8 mouse cellular contexts compared by ENCODE assay signal in genomic region chr15:94590083-94590482, GRCm38 (mm10). TPM values are rescaled to one million over a fixed set of nuclear protein-coding genes. Genes with fewer than 3 reads are reported as not detected.
A peak's percentile ranks its signal among the peaks of the same experiment; 100 is the strongest.
DNase-seq lines count a peak whose midpoint lies in the region; ATAC-seq and TF ChIP-seq lines count a peak whose summit lies in the region.

No protein-coding gene starts in this region.

- ATAC-seq in erythroblast, adult 5-6 weeks (replicated peaks; ENCODE audit: low FRiP score, poor library complexity, severe bottlenecking) = no peak
- peak; percentile 20; the same call in 1 of the 2 replicates for ATAC-seq in neural tube, embryonic 11.5 days (ENCODE audit: insufficient read depth, low FRiP score, low TSS enrichment)
- ATAC-seq in liver, embryonic 11.5 days (replicated peaks; ENCODE audit: low FRiP score) = no peak
- ATAC-seq in stomach, postnatal 0 days (ENCODE audit: low FRiP score, low TSS enrichment) = 0 out of 2 replicates have a peak, but pooled peaks have one; percentile 1

- 14% methylated on average over 8 of the region's 8 CpGs for WGBS in neural tube, embryonic 11.5 days
- 9% methylated on average over 8 of the region's 8 CpGs for WGBS in liver, embryonic 11.5 days
- 9% methylated on average over 8 of the region's 8 CpGs for WGBS in stomach, postnatal 0 days

- H3K36me3 ChIP-seq in erythroblast, embryonic 14.5 days (ENCODE audit: control insufficient read depth) = peaks cover 17% of the 10 kb centered on the region
- 0 out of 2 replicates have a peak, but pooled peaks cover under 1% of the 10 kb centered on the region for H3K36me3 ChIP-seq in neural tube, embryonic 11.5 days (ENCODE audit: control insufficient read depth, insufficient read depth, low read length)
- H3K36me3 ChIP-seq in liver, embryonic 11.5 days (ENCODE audit: control insufficient read depth, insufficient read depth, low read length) = peaks cover under 1% of the 10 kb centered on the region; the same call in 1 of the 2 replicates
- H3K36me3 ChIP-seq in stomach, postnatal 0 days (ENCODE audit: control insufficient read depth, insufficient read depth, low read length) = no peaks in the 10 kb centered on the region

- H3K4me3 ChIP-seq in erythroblast, embryonic 14.5 days (replicated peaks) = peak overlapping the region; percentile 98
- H3K4me3 ChIP-seq in neural tube, embryonic 11.5 days (ENCODE audit: low read depth, low read length) = peak overlapping the region; percentile 94
- peak overlapping the region; percentile 76 for H3K4me3 ChIP-seq in liver, embryonic 11.5 days (ENCODE audit: low read depth, low read length)
- H3K4me3 ChIP-seq in stomach, postnatal 0 days (ENCODE audit: low read depth, low read length) = peak overlapping the region; percentile 99

- no peak for TF ChIP-seq EP300 in stomach, postnatal 0 days (optimal IDR thresholded peaks at IDR 0.05)

- H3K4me1 ChIP-seq in erythroblast, embryonic 14.5 days (ENCODE audit: control insufficient read depth) = peaks cover 13% of the 10 kb centered on the region
- no peaks in the 10 kb centered on the region for H3K4me1 ChIP-seq in neural tube, embryonic 11.5 days (ENCODE audit: control insufficient read depth, insufficient read depth, low read length)
- peaks cover 6% of the 10 kb centered on the region; the same call in 1 of the 2 replicates for H3K4me1 ChIP-seq in liver, embryonic 11.5 days (replicated peaks; ENCODE audit: control insufficient read depth, insufficient read depth, low read length)
- H3K4me1 ChIP-seq in stomach, postnatal 0 days (replicated peaks; ENCODE audit: control insufficient read depth, insufficient read depth) = no peaks in the 10 kb centered on the region

- H3K4me2 ChIP-seq in neural tube, embryonic 11.5 days (ENCODE audit: low read depth) = peak overlapping the region; percentile 32
- peak overlapping the region; percentile 63 for H3K4me2 ChIP-seq in liver, embryonic 11.5 days
- peak overlapping the region; percentile 47 for H3K4me2 ChIP-seq in stomach, postnatal 0 days (replicated peaks; ENCODE audit: low read depth)

- DNase-seq in neural tube, embryonic 11.5 days (ENCODE audit: low spot score) = no peak
- DNase-seq in neural tube, embryonic 10.5 days (ENCODE audit: extremely low spot score, low spot score) = no peak
- no peak for DNase-seq in liver, embryonic 11.5 days (ENCODE audit: low spot score)
- DNase-seq in stomach, postnatal 0 days (ENCODE audit: low spot score) = no peak
- DNase-seq in cerebellum, postnatal 25 days = no peak
- no peak for DNase-seq in layer of hippocampus, postnatal 10 days (ENCODE audit: low spot score in 2 of 2)

- no peaks in the 10 kb centered on the region for H3K27me3 ChIP-seq in erythroblast, embryonic 14.5 days (ENCODE audit: control insufficient read depth)
- no peaks in the 10 kb centered on the region for H3K27me3 ChIP-seq in neural tube, embryonic 11.5 days (ENCODE audit: control insufficient read depth, insufficient read depth, low read length)
- no peaks in the 10 kb centered on the region for H3K27me3 ChIP-seq in liver, embryonic 11.5 days (replicated peaks; ENCODE audit: control insufficient read depth, insufficient read depth, low read length)
- no peaks in the 10 kb centered on the region for H3K27me3 ChIP-seq in stomach, postnatal 0 days (ENCODE audit: control insufficient read depth, insufficient read depth, low read length)

- no peak overlapping the region for H3K27ac ChIP-seq in neural tube, embryonic 11.5 days (ENCODE audit: low read depth, low read length)
- H3K27ac ChIP-seq in liver, embryonic 11.5 days (ENCODE audit: low read depth, low read length) = no peak overlapping the region
- no peak overlapping the region for H3K27ac ChIP-seq in stomach, postnatal 0 days (replicated peaks)

- no peaks in the 10 kb centered on the region for H3K9me3 ChIP-seq in erythroblast, embryonic 14.5 days (ENCODE audit: control insufficient read depth, low read length)
- H3K9me3 ChIP-seq in neural tube, embryonic 11.5 days (ENCODE audit: control insufficient read depth, low read length) = no peaks in the 10 kb centered on the region
- H3K9me3 ChIP-seq in liver, embryonic 11.5 days (ENCODE audit: control insufficient read depth, low read length) = no peaks in the 10 kb centered on the region
- no peaks in the 10 kb centered on the region for H3K9me3 ChIP-seq in stomach, postnatal 0 days (ENCODE audit: control insufficient read depth, low read length)

- TF ChIP-seq CTCF in stomach, postnatal 0 days (IDR thresholded peaks at IDR 0.05; ENCODE audit: low read depth) = no peak

- no peak overlapping the region for H3K9ac ChIP-seq in neural tube, embryonic 11.5 days (ENCODE audit: low read length)
- 0 out of 2 replicates have a peak overlapping the region, but pooled peaks have one; percentile 40 for H3K9ac ChIP-seq in liver, embryonic 11.5 days (ENCODE audit: low read depth, low read length)
- no peak overlapping the region for H3K9ac ChIP-seq in stomach, postnatal 0 days (ENCODE audit: low read length)

RNA-seq across cellular contexts. Expression of gene Twf1, which starts 0.4 kb away (rescaled TPM):
- 0.23 and 0.24 TPM in 2 replicates for polyA plus RNA-seq in erythroblast, embryonic 14.5 days (2012)
- 11.5 and 19.4 TPM in 2 replicates for total RNA-seq in erythroblast, adult 5-6 weeks (2015; ENCODE audit: low replicate concordance)
- 9.2 and 9.9 TPM in 2 replicates for total RNA-seq in erythroblast, adult 5-6 weeks (2017; ENCODE audit: low replicate concordance)
- 106 and 107 TPM in 2 replicates for polyA plus RNA-seq in neural tube, embryonic 11.5 days (2014; fragmentation: Nextera tagmentation; extraction: Ambion mirVana)
- 48.6 and 51.9 TPM in 2 replicates for polyA plus RNA-seq in liver, embryonic 11.5 days (2014; fragmentation: Nextera tagmentation; extraction: Ambion mirVana)
- 87.8 and 92.4 TPM in 2 replicates for polyA plus RNA-seq in stomach, postnatal 0 days (2015; fragmentation: Nextera tagmentation; extraction: Ambion mirVana)
- total RNA-seq in layer of hippocampus, postnatal 10 days (2021) = 10 to 100 TPM; 46.1 to 48.3 TPM

RNA-seq across cellular contexts. Expression of gene Tmem117, which starts 38.9 kb away (rescaled TPM):
- polyA plus RNA-seq in erythroblast, embryonic 14.5 days (2012) = not detected in 2 replicates
- total RNA-seq in erythroblast, adult 5-6 weeks (2015; ENCODE audit: low replicate concordance) = not detected in 2 replicates
- total RNA-seq in erythroblast, adult 5-6 weeks (2017; ENCODE audit: low replicate concordance) = not detected in 2 replicates
- polyA plus RNA-seq in neural tube, embryonic 11.5 days (2014; fragmentation: Nextera tagmentation; extraction: Ambion mirVana) = 3.1 and 3.8 TPM in 2 replicates
- 0.18 TPM in 1 of 2 replicates, not detected in the other for polyA plus RNA-seq in liver, embryonic 11.5 days (2014; fragmentation: Nextera tagmentation; extraction: Ambion mirVana)
- 5.6 and 5.9 TPM in 2 replicates for polyA plus RNA-seq in stomach, postnatal 0 days (2015; fragmentation: Nextera tagmentation; extraction: Ambion mirVana)
- total RNA-seq in layer of hippocampus, postnatal 10 days (2021) = 10 to 100 TPM; 10.7 to 11.2 TPM

RNA-seq across cellular contexts. Expression of gene Irak4, which starts 46.6 kb away (rescaled TPM):
- 0.03 and 0.05 TPM in 2 replicates for polyA plus RNA-seq in erythroblast, embryonic 14.5 days (2012)
- total RNA-seq in erythroblast, adult 5-6 weeks (2015; ENCODE audit: low replicate concordance) = 2.1 and 8.6 TPM in 2 replicates
- total RNA-seq in erythroblast, adult 5-6 weeks (2017; ENCODE audit: low replicate concordance) = 3.5 and 5.1 TPM in 2 replicates
- 2.6 and 3.4 TPM in 2 replicates for polyA plus RNA-seq in neural tube, embryonic 11.5 days (2014; fragmentation: Nextera tagmentation; extraction: Ambion mirVana)
- 6.1 and 6.3 TPM in 2 replicates for polyA plus RNA-seq in liver, embryonic 11.5 days (2014; fragmentation: Nextera tagmentation; extraction: Ambion mirVana)
- 9.2 and 9.4 TPM in 2 replicates for polyA plus RNA-seq in stomach, postnatal 0 days (2015; fragmentation: Nextera tagmentation; extraction: Ambion mirVana)
- total RNA-seq in layer of hippocampus, postnatal 10 days (2021) = 1 to 10 TPM; 1.7 to 1.9 TPM

RNA-seq across cellular contexts. Expression of gene Pus7l, which starts 46.7 kb away (rescaled TPM):
- 0.05 and 0.07 TPM in 2 replicates for polyA plus RNA-seq in erythroblast, embryonic 14.5 days (2012)
- 0.19 and 1.3 TPM in 2 replicates for total RNA-seq in erythroblast, adult 5-6 weeks (2015; ENCODE audit: low replicate concordance)
- 0.43 and 0.84 TPM in 2 replicates for total RNA-seq in erythroblast, adult 5-6 weeks (2017; ENCODE audit: low replicate concordance)
- 10.9 and 11.9 TPM in 2 replicates for polyA plus RNA-seq in neural tube, embryonic 11.5 days (2014; fragmentation: Nextera tagmentation; extraction: Ambion mirVana)
- 12.0 and 13.5 TPM in 2 replicates for polyA plus RNA-seq in liver, embryonic 11.5 days (2014; fragmentation: Nextera tagmentation; extraction: Ambion mirVana)
- 3.5 and 3.6 TPM in 2 replicates for polyA plus RNA-seq in stomach, postnatal 0 days (2015; fragmentation: Nextera tagmentation; extraction: Ambion mirVana)
- total RNA-seq in layer of hippocampus, postnatal 10 days (2021) = 1 to 10 TPM; 5.7 to 6.6 TPM

Comparison
In these comparisons a context has a peak if more than half of its experiments do, and no peak if none do; other contexts are left out.
1. ATAC-seq: peak in neural tube, embryonic 11.5 days (single experiment) and stomach, postnatal 0 days (single experiment); none in erythroblast, adult 5-6 weeks (single experiment) and liver, embryonic 11.5 days (single experiment).
2. RNA of gene Twf1, which starts 0.4 kb away (polyA plus RNA-seq): 106 to 107 TPM in neural tube, embryonic 11.5 days, 87.8 to 92.4 TPM in stomach, postnatal 0 days and 48.6 to 51.9 TPM in liver, embryonic 11.5 days; 0.23 to 0.24 TPM in erythroblast, embryonic 14.5 days; every median in the first group is over 10 times any median in the second.
3. Peak in every context shown above with its lines, with median percentiles within 50 percentile points of each other: H3K4me3 ChIP-seq and H3K4me2 ChIP-seq.